In genomic region chr2:33933606-33934510, GRCm38 (mm10) we compare ENCODE assay signal across 9 mouse cellular contexts. TPM values are rescaled to one million over a fixed set of nuclear protein-coding genes. Genes with fewer than 3 reads are reported as not detected.
A peak's percentile ranks its signal among the peaks of the same experiment; 100 is the strongest.
DNase-seq lines count a peak whose midpoint lies in the region; ATAC-seq and TF ChIP-seq lines count a peak whose summit lies in the region.
"Had no signal": no experiment of that assay in that cellular context is flagged by ENCODE, and none has a peak within 500 bp of the region (broad histone marks: within the 10 kb centered on the region; RNA-seq: fewer than 3 reads in every experiment).

No protein-coding gene starts in this region.

- no peaks in the 10 kb centered on the region for H3K36me3 ChIP-seq in hindbrain, embryonic 11.5 days (ENCODE audit: control insufficient read depth, insufficient read depth, low read length)
- no peaks in the 10 kb centered on the region for H3K36me3 ChIP-seq in hindbrain, embryonic 10.5 days
- no peaks in the 10 kb centered on the region for H3K36me3 ChIP-seq in G1E (replicated peaks)
- H3K36me3 ChIP-seq in forebrain, embryonic 16.5 days (ENCODE audit: control insufficient read depth, insufficient read depth) = no peaks in the 10 kb centered on the region
- no peaks in the 10 kb centered on the region for H3K36me3 ChIP-seq in midbrain, embryonic 15.5 days (replicated peaks)

- H3K4me1 ChIP-seq in hindbrain, embryonic 11.5 days (replicated peaks; ENCODE audit: control insufficient read depth, insufficient read depth, low read length) = no peaks in the 10 kb centered on the region
- H3K4me1 ChIP-seq in hindbrain, embryonic 10.5 days (replicated peaks) = no peaks in the 10 kb centered on the region
- H3K4me1 ChIP-seq in G1E (ENCODE audit: insufficient read depth, low read depth, low read length) = no peaks in the 10 kb centered on the region
- H3K4me1 ChIP-seq in forebrain, embryonic 16.5 days (replicated peaks; ENCODE audit: control insufficient read depth, insufficient read depth, low read length) = 0 out of 2 replicates have a peak, but pooled peaks cover 2% of the 10 kb centered on the region
- peaks cover 9% of the 10 kb centered on the region; the same call in 1 of the 2 replicates for H3K4me1 ChIP-seq in midbrain, embryonic 15.5 days

- no peak overlapping the region for H3K27ac ChIP-seq in hindbrain, embryonic 11.5 days (ENCODE audit: low read depth, low read length)
- H3K27ac ChIP-seq in hindbrain, embryonic 10.5 days = no peak overlapping the region
- no peak overlapping the region for H3K27ac ChIP-seq in forebrain, embryonic 16.5 days (ENCODE audit: low read length)
- no peak overlapping the region for H3K27ac ChIP-seq in midbrain, embryonic 15.5 days

- H3K9me3 ChIP-seq in hindbrain, embryonic 11.5 days (ENCODE audit: control insufficient read depth, low read length) = no peaks in the 10 kb centered on the region
- no peaks in the 10 kb centered on the region for H3K9me3 ChIP-seq in hindbrain, embryonic 10.5 days
- H3K9me3 ChIP-seq in G1E (replicated peaks) = peaks cover 7% of the 10 kb centered on the region
- H3K9me3 ChIP-seq in forebrain, embryonic 16.5 days (ENCODE audit: control insufficient read depth, low read length) = no peaks in the 10 kb centered on the region
- no peaks in the 10 kb centered on the region for H3K9me3 ChIP-seq in midbrain, embryonic 15.5 days

- WGBS in hindbrain, embryonic 11.5 days = 62% methylated on average over 10 of the region's 10 CpGs
- WGBS in hindbrain, embryonic 10.5 days = 61% methylated on average over 10 of the region's 10 CpGs
- WGBS in forebrain, embryonic 16.5 days = 65% methylated on average over 10 of the region's 10 CpGs
- WGBS in midbrain, embryonic 15.5 days = 59% methylated on average over 10 of the region's 10 CpGs

- no peaks in the 10 kb centered on the region for H3K27me3 ChIP-seq in hindbrain, embryonic 11.5 days (ENCODE audit: control insufficient read depth, insufficient read depth, low read length)
- no peaks in the 10 kb centered on the region for H3K27me3 ChIP-seq in hindbrain, embryonic 10.5 days (ENCODE audit: insufficient read depth, poor library complexity, severe bottlenecking)
- peaks cover 15% of the 10 kb centered on the region for H3K27me3 ChIP-seq in G1E (ENCODE audit: insufficient read depth, low read length)
- no peaks in the 10 kb centered on the region for H3K27me3 ChIP-seq in forebrain, embryonic 16.5 days (replicated peaks; ENCODE audit: control insufficient read depth, insufficient read depth, low read length)
- no peaks in the 10 kb centered on the region for H3K27me3 ChIP-seq in midbrain, embryonic 15.5 days (replicated peaks)

- ATAC-seq in hindbrain, embryonic 11.5 days (ENCODE audit: low FRiP score) = no peak
- peak; percentile 28; the same call in 1 of the 2 replicates for ATAC-seq in G1E (ENCODE audit: extremely low read depth, insufficient number of reproducible peaks, low FRiP score, poor library complexity, severe bottlenecking)
- peak; percentile 67; the same call in 1 of the 2 replicates for ATAC-seq in forebrain, embryonic 16.5 days
- ATAC-seq in midbrain, embryonic 15.5 days (replicated peaks) = peak; percentile 62

- no peak overlapping the region for H3K9ac ChIP-seq in hindbrain, embryonic 11.5 days (ENCODE audit: low read depth, low read length)
- no peak overlapping the region for H3K9ac ChIP-seq in forebrain, embryonic 16.5 days (replicated peaks; ENCODE audit: low read depth, low read length)
- no peak overlapping the region for H3K9ac ChIP-seq in midbrain, embryonic 15.5 days

- peak; percentile 31 for DNase-seq in hindbrain, embryonic 11.5 days (ENCODE audit: low spot score)
- no peak for DNase-seq in hindbrain, embryonic 10.5 days (ENCODE audit: low spot score)
- no peak for DNase-seq in G1E (ENCODE audit: low spot score)
- no peak for DNase-seq in left cerebral cortex, adult 18-20 months (ENCODE audit: low spot score in 2 of 2)
- no peak for DNase-seq in layer of hippocampus, postnatal 25 days (ENCODE audit: extremely low spot score in 1 of 2, low spot score in 1 of 2)
- no peak for DNase-seq in adrenal gland, postnatal 25 days

- no peak for TF ChIP-seq CTCF in G1E (IDR thresholded peaks at IDR 0.05; ENCODE audit: low read depth, low read length)

- H3K4me2 ChIP-seq in hindbrain, embryonic 11.5 days (replicated peaks; ENCODE audit: low read depth, low read length) = no peak overlapping the region
- no peak overlapping the region for H3K4me2 ChIP-seq in forebrain, embryonic 16.5 days (ENCODE audit: low read length)
- H3K4me2 ChIP-seq in midbrain, embryonic 15.5 days = no peak overlapping the region

- H3K4me3 ChIP-seq in hindbrain, embryonic 11.5 days (ENCODE audit: low read depth, low read length) = no peak overlapping the region
- H3K4me3 ChIP-seq in hindbrain, embryonic 10.5 days = no peak overlapping the region
- H3K4me3 ChIP-seq in G1E (ENCODE audit: low read depth, low read length) = peak overlapping the region; percentile 18; the same call in 1 of the 2 replicates
- no peak overlapping the region for H3K4me3 ChIP-seq in forebrain, embryonic 16.5 days (replicated peaks; ENCODE audit: low read length)
- no peak overlapping the region for H3K4me3 ChIP-seq in midbrain, embryonic 15.5 days
- H3K4me3 ChIP-seq: megakaryocyte, embryonic 14.5 days had no signal

RNA-seq across cellular contexts. Expression of gene Mvb12b, which starts 46.1 kb away (rescaled TPM):
- 36.8 and 42.4 TPM in 2 replicates for polyA plus RNA-seq in hindbrain, embryonic 11.5 days (2014; fragmentation: Nextera tagmentation; extraction: Ambion mirVana)
- polyA plus RNA-seq in hindbrain, embryonic 10.5 days (2016; fragmentation: Nextera tagmentation; extraction: Ambion mirVana) = 22.7 and 28.8 TPM in 2 replicates
- total RNA-seq in G1E (2014; fragmentation: Nextera tagmentation) (42.4 and 51.4 TPM in 2 replicates), G1E (2017) (7.2 and 10.5 TPM in 2 replicates)
- 46.2 and 70.6 TPM in 2 replicates for polyA plus RNA-seq in G1E (2012)
- 78.1 and 84.2 TPM in 2 replicates for polyA plus RNA-seq in forebrain, embryonic 16.5 days (2015; fragmentation: Nextera tagmentation; extraction: Ambion mirVana)
- polyA plus RNA-seq in midbrain, embryonic 15.5 days (2015; fragmentation: Nextera tagmentation; extraction: Ambion mirVana) = 67.0 and 69.2 TPM in 2 replicates
- 10 to 100 TPM; 72.1 to 75.2 TPM for total RNA-seq in left cerebral cortex, adult 18-20 months (2021)
- 10 to 100 TPM; 90.6 to 99.8 TPM for total RNA-seq in layer of hippocampus, postnatal 25 days (2021)
- 12.2 and 20.9 TPM in 2 replicates for total RNA-seq in adrenal gland, postnatal 25 days (2021)
